Mouse (Mus musculus): Measurements from ENCODE around the gene Nup153. TPM values are rescaled to one million over a fixed set of nuclear protein-coding genes. Genes with fewer than 3 reads are reported as not detected.

Gene Nup153
- total RNA-seq, 2 experiments from 2014 or later, result 52.0 to 57.7 TPM

DNA sequence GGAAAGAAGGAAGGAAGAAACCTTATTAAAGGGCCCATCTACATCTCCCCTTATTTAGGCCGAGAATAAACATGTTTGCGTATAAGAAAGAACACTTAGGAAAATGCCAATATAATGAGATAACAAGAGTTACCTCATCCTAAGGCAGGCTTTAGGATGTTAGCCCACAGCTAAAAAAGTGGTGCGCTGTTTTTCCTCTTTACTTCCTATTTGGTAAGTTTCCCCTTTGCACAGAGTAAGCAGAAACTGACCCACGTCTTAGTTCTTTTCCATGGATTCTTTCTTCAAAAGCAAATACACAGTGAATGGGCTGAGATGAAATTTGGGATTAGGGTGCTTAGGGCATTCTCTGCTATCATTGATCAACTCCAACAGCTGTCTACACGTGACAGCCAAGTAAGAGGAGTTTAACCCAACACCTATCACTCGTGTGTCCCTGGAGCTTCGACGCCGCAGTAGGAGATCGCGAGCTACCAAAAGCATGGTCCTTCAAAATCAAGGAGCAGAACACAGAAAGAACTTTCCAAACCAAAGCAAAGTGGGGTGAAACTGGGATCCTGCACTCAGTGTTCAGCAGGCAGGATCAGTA lies 7.6 kb upstream of the Nup153 start:
- no peak for DNase-seq (ENCODE audit: low spot score in 2 of 2)
- intact Hi-C loops (cut with DNase I), result no loop called here

DNA sequence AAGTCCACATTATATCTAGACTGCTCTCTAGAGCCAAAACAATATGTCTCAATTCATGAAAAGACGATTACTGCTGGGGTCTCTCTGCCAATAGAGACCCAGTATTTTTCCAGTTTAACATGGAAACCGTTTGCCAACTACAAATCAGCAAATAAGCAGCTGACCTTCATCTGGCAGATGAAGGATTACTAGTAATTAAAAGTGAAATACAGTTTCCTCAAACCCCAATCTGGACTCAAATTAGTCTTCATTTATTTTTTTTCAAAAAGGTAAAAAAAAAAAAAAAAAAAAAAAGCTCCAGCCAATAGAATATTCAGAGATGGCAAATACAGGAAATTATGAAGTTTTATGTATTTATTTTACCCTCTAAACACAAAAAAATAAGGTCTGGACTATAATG lies 2.3 kb upstream of the Nup153 start:
- intact Hi-C loops (cut with DNase I), result no loop called here
- no peak for DNase-seq (ENCODE audit: low spot score in 2 of 2)

DNA sequence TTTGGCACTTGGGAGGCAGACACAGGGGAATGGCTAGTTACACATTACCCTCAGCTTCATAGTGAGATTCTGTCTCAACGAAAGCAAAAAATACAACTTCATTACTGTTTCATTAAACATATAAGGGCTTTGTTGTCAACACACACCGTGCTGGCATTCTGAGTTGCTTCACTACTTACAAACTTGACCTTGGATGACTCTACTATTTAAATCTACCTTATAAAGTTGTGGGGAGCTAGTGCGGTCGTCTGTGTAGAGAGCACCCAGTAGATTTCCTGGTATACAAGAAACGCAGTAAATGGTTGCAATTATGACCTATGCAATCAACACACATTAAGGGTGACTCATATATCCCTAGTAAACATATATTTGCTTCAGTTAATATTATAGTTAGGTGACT lies 671 bp upstream of the Nup153 start:
- intact Hi-C loops (cut with DNase I), result no loop called here
- DNase-seq (ENCODE audit: low spot score in 2 of 2), result peak in 1 of 2 experiments; percentile 11

DNA sequence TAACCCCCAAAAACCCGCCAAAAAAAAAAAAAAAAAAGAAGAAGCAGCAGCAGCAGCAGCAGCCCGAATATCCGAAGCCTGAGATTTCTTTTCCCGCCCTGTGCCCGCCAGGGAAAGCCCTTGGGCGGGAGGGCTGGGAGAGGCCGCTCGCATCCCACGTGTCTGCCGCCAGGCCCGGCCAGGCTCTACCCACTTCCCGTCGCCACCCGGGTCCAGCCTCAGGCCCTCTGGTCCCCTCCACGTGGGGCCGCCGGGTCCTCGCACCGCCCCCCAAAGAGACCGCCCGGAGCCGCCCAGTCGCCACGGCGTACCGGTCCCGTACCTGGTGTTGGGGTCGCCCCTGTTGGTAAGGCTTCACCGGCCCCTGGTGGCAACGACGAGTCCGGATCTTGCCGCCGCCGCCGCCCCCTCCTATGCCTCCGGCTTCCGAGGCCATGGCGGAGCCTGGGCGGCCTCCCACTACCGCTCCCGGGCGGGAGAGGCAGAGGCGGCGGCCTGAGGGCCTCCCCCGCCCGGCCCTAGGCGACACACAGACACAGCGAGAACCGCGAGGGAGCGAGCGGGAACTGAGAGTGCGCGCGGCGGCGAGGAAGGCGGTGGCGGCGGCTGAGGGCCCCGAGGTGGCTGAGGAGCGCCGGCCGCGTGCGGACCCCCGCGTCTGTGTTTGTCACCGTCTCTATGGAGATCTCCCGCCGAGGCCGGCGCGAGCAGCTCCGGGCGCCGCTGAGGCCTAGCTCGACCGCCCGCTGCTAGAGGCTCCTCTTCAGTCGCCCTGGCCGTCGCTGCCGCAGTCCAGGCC lies 503 bp downstream of the Nup153 start:
- intact Hi-C loops (cut with DNase I), result no loop called here

DNA sequence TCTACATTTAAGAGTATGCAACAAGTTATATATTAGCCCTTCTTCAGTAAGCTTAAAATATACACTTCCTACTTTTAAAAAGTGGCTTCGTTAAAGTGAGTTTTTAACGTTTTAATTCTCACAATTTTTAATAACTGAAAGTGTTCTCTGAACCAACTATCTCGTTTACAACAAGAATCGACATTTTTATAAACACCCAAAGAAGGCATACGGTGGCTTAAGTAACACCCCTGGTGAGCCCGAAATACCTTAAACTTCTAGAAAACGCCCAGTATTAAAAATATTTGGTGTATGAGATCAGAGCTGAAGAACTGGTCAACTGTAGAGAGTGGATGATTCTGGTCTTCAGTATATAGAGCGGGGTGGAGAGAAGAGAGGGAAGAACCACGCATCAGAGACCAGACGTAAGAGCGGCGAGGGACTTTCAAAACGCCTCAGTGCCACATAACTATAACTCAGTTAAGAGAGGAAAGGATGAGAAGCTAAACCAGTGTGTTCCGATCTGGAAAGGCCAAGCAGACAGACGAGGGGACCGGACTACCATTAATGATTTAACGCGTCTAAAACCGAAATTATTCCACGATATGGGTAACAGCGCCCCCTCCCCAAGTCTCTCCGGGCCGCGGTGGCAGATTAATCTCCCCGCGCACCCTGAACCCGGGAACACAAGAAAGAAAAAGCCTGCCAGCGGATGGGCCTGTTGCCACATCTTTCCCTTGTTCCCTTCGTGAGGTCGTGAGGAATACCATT lies 1.3 kb downstream of the Nup153 start:
- intact Hi-C loops (cut with DNase I), result no loop called here
- peak in 1 of 2 experiments; percentile 12 for DNase-seq (ENCODE audit: low spot score in 2 of 2)

More for the DNA sequence above, 503 bp downstream of the Nup153 start:
- peak in 1 of 2 experiments; percentile 30 for DNase-seq (ENCODE audit: low spot score in 2 of 2)

DNA sequence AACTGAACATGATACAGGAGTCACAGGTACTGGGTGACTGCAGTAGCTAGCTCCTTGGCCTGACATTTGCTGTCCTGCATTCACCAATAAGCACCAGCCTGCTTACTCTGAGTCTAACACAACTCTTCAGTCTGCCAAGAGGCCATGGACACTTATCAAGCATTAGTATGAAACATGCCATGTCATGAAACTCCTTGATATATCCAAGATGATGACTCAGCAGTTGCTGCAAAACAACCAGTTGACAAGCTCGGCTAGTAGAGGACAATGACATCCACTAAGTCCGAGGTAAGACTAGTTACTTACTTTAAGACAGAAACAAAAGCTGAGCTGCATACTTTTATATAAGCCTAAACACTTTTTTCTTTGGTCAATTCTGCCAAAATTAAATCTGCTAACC lies 2.5 kb downstream of the Nup153 start:
- intact Hi-C loops (cut with DNase I), result no loop called here
- DNase-seq (ENCODE audit: low spot score in 2 of 2), result no peak

DNA sequence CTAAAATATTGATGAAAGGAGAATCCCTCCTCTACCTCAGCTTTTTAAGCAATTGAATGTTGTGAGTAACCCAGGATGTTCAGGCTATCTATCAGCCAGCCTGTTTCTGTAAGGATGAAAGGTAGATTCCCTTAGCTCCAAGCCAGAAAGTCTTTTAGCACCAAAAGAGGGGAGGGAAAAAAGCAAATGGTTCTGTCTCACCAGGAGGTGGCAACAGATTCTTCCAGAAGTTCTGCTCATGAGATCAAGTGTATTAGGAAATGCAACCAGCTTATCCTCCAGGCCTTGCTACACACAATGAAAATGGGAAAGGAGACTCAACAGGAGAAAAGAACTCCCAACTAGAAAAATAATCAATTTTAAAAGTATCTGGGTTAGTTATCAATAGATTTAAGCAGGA lies 3.4 kb downstream of the Nup153 start:
- intact Hi-C loops (cut with DNase I), result no loop called here
- peak in 1 of 2 experiments; percentile 27 for DNase-seq (ENCODE audit: low spot score in 2 of 2)

- no peak for DNase-seq (ENCODE audit: low spot score in 2 of 2)
- intact Hi-C loops (cut with DNase I), result no loop called here
Observed at GRCm38 (mm10) chr13:46721009-46721408, 6.7 kb downstream of the Nup153 start.

DNA sequence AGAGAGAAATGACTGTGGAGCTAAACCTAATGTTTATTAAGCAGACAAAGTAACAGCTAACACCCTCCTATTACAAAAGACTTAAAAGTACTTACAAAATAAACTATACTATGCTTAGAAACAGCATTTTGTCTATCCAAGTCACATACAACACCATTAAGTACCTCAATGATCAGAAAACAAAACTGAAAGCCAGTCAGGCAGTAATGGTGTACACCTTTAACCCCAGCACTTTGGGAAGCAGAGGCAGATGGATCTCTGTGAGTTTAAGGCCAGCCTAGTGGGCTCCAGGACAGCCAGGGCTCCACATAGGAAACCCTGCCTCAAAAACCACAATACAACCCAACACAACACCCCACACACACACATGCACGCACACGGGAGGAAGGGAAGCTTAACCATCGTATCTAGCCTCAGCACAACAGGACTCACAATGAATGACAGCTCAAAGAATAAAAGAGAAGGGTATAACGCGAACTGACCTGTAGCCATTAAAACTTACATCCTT lies 8.8 kb downstream of the Nup153 start:
- intact Hi-C loops (cut with DNase I), result no loop called here
- DNase-seq (ENCODE audit: low spot score in 2 of 2), result no peak

- no peak for DNase-seq (ENCODE audit: low spot score in 2 of 2)
- intact Hi-C loops (cut with DNase I), result no loop called here
Observed at GRCm38 (mm10) chr13:46715976-46716639, 11.6 kb downstream of the Nup153 start.

- no peak for DNase-seq (ENCODE audit: low spot score in 2 of 2)
- intact Hi-C loops (cut with DNase I), result no loop called here
Observed at GRCm38 (mm10) chr13:46713486-46713885, 14.3 kb downstream of the Nup153 start.

DNA sequence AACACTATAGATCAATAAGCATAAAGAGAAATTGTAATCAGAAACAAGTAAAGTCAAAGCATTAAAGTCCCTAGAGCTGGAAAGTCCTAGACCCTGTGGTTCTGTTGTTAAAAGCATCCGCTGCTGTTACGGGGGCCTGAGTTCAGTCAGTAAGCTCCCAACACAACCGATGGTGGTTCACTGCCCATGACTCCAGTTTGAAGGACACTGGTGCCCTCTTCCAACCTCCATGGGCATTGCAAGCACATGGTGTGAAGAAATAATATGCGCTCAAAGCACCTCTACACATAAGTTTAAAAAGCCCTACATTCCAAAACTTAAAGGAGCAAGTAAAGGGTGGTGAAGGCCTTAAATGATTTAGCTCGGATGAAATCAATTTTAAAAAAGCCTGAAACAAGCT lies 24.6 kb downstream of the Nup153 start:
- no peak for DNase-seq (ENCODE audit: low spot score in 2 of 2)
- intact Hi-C loops (cut with DNase I), result no loop called here

- no peak for DNase-seq (ENCODE audit: low spot score in 2 of 2)
- intact Hi-C loops (cut with DNase I), result no loop called here
Observed at GRCm38 (mm10) chr13:46701486-46701885, 26.3 kb downstream of the Nup153 start.

GRCm38 (mm10) chr13:46699372-46699771 lies 28.4 kb downstream of the Nup153 start:
- intact Hi-C loops (cut with DNase I), result no loop called here
- no peak for DNase-seq (ENCODE audit: low spot score in 2 of 2)

DNA sequence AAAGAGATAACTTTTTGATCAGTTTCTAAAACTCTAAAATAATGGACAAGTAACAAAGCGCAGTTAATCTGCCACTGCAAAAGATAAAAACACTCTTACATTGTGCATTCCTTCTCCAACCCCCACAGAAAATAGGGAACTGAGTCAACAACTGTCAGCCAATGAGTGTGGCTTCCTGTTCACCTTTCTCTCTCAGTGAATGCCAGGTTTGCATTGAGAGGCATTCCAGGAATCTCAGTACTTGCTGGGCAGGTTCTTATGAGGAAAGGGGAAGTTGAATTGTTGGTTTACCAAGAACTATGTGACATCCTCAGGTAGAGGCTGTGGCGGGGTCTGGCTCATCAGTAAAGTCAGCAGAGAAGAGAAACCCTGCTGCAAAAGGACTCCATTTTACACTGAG lies 31.0 kb downstream of the Nup153 start:
- DNase-seq (ENCODE audit: low spot score in 2 of 2), result no peak
- intact Hi-C loops (cut with DNase I), result no loop called here

DNA sequence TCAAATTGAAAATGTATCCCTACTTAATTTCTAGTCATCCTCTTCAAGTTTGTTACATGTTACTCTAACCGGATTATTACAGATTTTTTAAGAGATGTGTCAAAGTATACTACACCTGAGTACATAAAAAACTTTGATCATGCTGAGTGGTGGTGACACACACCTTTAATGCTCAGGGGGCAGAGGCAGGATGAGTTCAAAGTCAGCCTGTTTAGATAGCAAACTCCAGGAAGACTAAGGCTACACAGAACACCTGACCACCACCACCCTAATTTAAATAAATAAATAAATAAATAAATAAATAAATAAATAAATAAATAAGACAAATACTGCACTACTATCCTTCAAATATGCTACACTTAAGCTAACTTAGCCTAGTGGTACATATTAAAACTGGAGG lies 31.8 kb downstream of the Nup153 start:
- intact Hi-C loops (cut with DNase I), result no loop called here
- DNase-seq (ENCODE audit: low spot score in 2 of 2), result no peak

- intact Hi-C loops (cut with DNase I), result no loop called here
- DNase-seq (ENCODE audit: low spot score in 2 of 2), result no peak
Observed at GRCm38 (mm10) chr13:46695296-46695908, 32.3 kb downstream of the Nup153 start.

DNA sequence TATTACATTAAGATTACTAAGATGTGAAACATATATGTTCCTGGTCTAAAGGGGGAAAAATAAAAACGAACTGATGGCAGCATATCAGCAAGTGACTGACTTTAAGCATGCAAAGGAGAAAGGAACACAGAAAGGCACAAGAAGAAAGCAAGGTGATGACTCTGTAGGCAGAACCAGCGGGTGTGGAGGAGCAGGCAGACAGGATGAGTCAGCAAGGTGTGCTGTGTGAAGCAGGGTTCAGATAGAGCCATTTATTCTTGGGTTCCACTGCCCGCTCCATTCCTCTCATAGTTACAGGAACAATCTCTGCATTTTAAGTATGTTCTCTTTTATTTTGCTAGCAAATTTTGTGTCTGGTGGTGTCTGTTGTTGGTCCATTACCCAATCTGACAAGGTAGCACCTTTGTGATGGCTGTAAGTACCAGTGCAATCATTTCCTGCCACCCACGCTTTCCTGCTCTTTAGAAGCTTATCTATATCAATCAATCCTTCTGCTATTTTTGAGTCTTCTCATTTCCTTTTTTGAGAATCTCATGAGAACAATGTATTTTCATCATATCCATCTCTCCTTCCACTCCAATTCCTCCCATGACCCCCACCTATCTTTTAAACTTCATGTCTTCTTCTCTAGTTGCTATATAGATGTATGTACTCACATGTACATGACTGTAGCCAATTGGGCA lies 37.0 kb downstream of the Nup153 start:
- intact Hi-C loops (cut with DNase I), result no loop called here
- DNase-seq (ENCODE audit: low spot score in 2 of 2), result no peak

DNA sequence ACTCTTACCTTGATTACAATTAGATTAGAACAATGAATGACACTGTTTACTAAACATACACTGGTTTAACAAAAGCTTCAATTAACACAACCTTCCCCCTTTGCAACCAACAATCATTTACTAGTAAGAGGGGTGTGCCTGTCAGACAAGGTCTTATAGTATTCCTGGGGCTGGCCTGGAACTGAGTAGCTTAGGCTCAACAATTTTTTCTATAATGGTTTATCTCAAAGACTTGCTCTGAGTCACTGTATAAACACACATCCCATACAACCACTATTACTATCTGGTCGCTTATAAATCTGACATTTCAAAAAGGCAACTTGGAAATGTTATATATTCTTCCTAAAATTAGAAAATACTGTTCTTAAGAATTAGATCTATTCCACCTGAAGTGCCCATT lies 44.4 kb downstream of the Nup153 start:
- DNase-seq (ENCODE audit: low spot score in 2 of 2), result no peak
- intact Hi-C loops (cut with DNase I), result no loop called here

Measured in left cerebral cortex, postnatal 25 days (tissue).